Mouse (Mus musculus): ENCODE measurements at regions not wholly inside any gene's neighbourhood (a gene's known extent, or its start where the extent isn't known, plus 50 kb on each side); places are given as distances from the start of the nearest gene placed in this dataset.
A peak's percentile ranks its signal among the peaks of the same experiment; 100 is the strongest.

DNA sequence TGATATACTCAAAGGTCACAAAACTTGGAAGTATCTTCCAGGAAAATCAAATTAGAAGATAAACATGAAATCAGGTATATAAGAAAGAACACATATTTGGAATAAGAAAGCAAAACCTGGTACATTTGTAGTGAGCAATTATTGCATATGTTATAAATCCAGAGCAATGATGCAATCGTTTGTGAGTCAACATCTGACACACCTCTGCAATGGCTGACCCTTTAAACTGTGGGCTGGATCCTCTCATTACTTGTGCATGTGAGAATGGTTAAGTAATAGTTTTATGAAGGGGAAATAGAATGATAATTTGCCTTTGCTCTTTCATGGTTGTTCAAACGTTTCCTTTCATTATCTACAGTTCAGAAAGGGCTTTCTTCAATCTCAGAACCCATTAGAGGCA lies 165.0 kb upstream of the Klf7 start:
- H3K4me1 ChIP-seq, result no peaks in the 10 kb centered on the region
- no peaks in the 10 kb centered on the region for H3K27me3 ChIP-seq
- no peak for ATAC-seq (ENCODE audit: insufficient number of reproducible peaks, insufficient read depth, low FRiP score, low TSS enrichment, low read depth)
- H3K4me3 ChIP-seq, result no peak overlapping the region
- no peak overlapping the region for H3K9ac ChIP-seq
- H3K4me2 ChIP-seq, result no peak overlapping the region
- H3K27ac ChIP-seq, result no peak overlapping the region
- H3K9me3 ChIP-seq, result no peaks in the 10 kb centered on the region
- no peaks in the 10 kb centered on the region for H3K36me3 ChIP-seq
- WGBS, result 58% methylated on average over 2 of the region's 2 CpGs

DNA sequence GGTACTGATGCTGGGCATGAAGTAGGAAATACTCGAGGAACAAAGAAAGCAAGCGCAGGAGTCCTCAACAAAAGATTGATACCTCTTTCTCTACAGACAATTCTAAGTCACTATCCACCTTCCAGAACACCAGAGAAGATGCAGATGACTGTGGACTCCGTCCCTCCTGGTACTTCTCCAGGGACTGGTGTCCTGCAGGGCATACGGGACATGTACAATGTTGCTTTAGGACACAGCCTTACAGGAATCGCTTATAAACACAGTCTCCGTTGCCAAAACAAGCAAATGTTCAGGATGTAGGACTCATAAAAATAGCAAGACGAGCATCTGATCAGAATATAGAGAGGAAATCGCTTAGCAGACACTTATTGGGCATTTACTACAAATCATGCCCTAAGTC lies 162.6 kb upstream of the Klf7 start:
- 88% methylated on average over 8 of the region's 8 CpGs for WGBS
- ATAC-seq (ENCODE audit: insufficient number of reproducible peaks, insufficient read depth, low FRiP score, low TSS enrichment, low read depth), result no peak
- no peak overlapping the region for H3K27ac ChIP-seq

GRCm38 (mm10) chr1:64275865-64276264 lies 153.8 kb upstream of the Klf7 start:
- no peaks in the 10 kb centered on the region for H3K36me3 ChIP-seq
- no peaks in the 10 kb centered on the region for H3K27me3 ChIP-seq
- no peak overlapping the region for H3K4me2 ChIP-seq
- no peak overlapping the region for H3K9ac ChIP-seq
- 0 out of 2 replicates have a peak, but pooled peaks cover 3% of the 10 kb centered on the region for H3K4me1 ChIP-seq
- H3K4me3 ChIP-seq, result no peak overlapping the region
- ATAC-seq (ENCODE audit: insufficient number of reproducible peaks, insufficient read depth, low FRiP score, low TSS enrichment, low read depth), result no peak
- no peaks in the 10 kb centered on the region for H3K9me3 ChIP-seq
- no peak overlapping the region for H3K27ac ChIP-seq

More for the DNA sequence above, 162.6 kb upstream of the Klf7 start:
- Histone ChIP-seq H3K36me3 (no peaks in the 10 kb centered on the region), H3K4me1 (no peaks in the 10 kb centered on the region), H3K4me3 (no peak overlapping the region), H3K9ac (no peak overlapping the region), H3K27me3 (no peaks in the 10 kb centered on the region), H3K4me2 (no peak overlapping the region), H3K9me3 (no peaks in the 10 kb centered on the region)

- Histone ChIP-seq H3K4me1 (0 out of 2 replicates have a peak, but pooled peaks cover 3% of the 10 kb centered on the region), H3K4me2 (no peak overlapping the region), H3K36me3 (no peaks in the 10 kb centered on the region), H3K27me3 (no peaks in the 10 kb centered on the region), H3K9ac (no peak overlapping the region), H3K9me3 (no peaks in the 10 kb centered on the region), H3K27ac (no peak overlapping the region), H3K4me3 (no peak overlapping the region)
- no peak for ATAC-seq (ENCODE audit: insufficient number of reproducible peaks, insufficient read depth, low FRiP score, low TSS enrichment, low read depth)
- WGBS, result 83% methylated on average over 3 of the region's 3 CpGs
Observed at GRCm38 (mm10) chr1:64275086-64275802, 153.2 kb upstream of the Klf7 start.

GRCm38 (mm10) chr1:64257237-64257636 lies 135.2 kb upstream of the Klf7 start:
- Histone ChIP-seq H3K9ac (no peak overlapping the region), H3K4me1 (no peaks in the 10 kb centered on the region), H3K4me2 (no peak overlapping the region), H3K36me3 (no peaks in the 10 kb centered on the region), H3K27ac (no peak overlapping the region), H3K27me3 (no peaks in the 10 kb centered on the region), H3K4me3 (no peak overlapping the region), H3K9me3 (no peaks in the 10 kb centered on the region)
- ATAC-seq (ENCODE audit: insufficient number of reproducible peaks, insufficient read depth, low FRiP score, low TSS enrichment, low read depth), result no peak
- WGBS, result 11% methylated on average over 2 of the region's 2 CpGs

DNA sequence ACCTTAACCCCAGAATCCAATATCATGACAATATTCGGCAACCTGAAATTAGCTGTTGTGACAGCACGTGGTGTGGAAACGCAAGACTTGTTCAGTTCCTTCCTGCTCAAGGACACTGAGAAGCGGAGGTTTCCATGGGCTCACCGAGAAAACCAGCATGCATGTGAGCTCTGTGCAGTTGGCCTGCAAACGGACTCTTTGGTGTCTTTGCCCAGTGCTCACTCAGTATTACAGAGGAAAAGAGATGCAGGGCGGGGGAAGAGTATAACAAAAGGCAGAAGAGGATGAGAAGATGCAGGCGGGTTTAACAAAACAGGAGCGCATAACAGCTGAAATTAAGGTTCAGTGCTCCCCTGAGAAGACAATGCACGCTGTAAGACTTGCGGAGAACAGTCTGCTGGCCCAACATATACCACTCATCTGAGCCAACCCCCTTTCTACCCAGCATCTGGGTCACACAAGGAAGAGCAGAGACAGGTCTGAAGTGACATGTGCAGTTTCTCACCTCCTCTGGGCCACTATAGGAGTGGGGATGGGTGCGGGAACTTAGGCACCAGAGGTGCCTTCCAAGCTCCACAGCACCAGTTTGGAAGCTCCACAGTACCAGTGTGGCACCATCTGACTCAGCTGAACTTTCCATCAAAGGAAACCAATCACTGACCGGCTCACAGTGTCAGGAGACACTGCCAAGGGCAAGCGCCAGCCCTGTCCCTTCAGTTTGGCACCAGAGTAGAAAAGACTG lies 133.6 kb upstream of the Klf7 start:
- Histone ChIP-seq H3K9ac (no peak overlapping the region), H3K4me3 (no peak overlapping the region), H3K4me1 (no peaks in the 10 kb centered on the region), H3K27ac (no peak overlapping the region), H3K9me3 (no peaks in the 10 kb centered on the region), H3K36me3 (no peaks in the 10 kb centered on the region), H3K4me2 (no peak overlapping the region), H3K27me3 (no peaks in the 10 kb centered on the region)
- no peak for ATAC-seq (ENCODE audit: insufficient number of reproducible peaks, insufficient read depth, low FRiP score, low TSS enrichment, low read depth)
- WGBS, result 82% methylated on average over 14 of the region's 14 CpGs

DNA sequence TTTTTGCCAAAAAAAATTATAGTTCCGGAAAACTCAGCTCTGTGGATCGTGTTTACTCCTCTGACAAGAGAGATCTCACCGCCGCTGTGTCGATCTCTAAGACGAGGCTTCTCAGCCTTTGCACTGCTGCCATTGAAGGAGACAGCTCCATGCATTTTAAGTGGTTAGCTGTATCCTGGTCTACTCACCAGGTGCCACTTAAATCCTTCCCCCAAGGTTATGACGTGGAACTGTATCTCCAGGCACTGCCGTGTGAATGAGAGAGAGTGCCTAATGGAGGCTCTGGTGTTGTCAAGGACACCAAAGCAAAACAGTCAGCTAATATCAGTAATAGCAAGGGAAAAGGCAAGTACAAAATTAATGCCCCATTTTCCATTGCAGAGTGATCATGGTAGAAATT lies 132.6 kb upstream of the Klf7 start:
- H3K4me1 ChIP-seq, result no peaks in the 10 kb centered on the region
- H3K4me3 ChIP-seq, result no peak overlapping the region
- no peaks in the 10 kb centered on the region for H3K27me3 ChIP-seq
- no peak for ATAC-seq (ENCODE audit: insufficient number of reproducible peaks, insufficient read depth, low FRiP score, low TSS enrichment, low read depth)
- H3K9me3 ChIP-seq, result no peaks in the 10 kb centered on the region
- WGBS, result 86% methylated on average over 8 of the region's 8 CpGs
- no peak overlapping the region for H3K4me2 ChIP-seq
- H3K9ac ChIP-seq, result no peak overlapping the region
- H3K36me3 ChIP-seq, result no peaks in the 10 kb centered on the region
- H3K27ac ChIP-seq, result no peak overlapping the region

- H3K36me3 ChIP-seq, result no peaks in the 10 kb centered on the region
- no peak overlapping the region for H3K27ac ChIP-seq
- no peaks in the 10 kb centered on the region for H3K4me1 ChIP-seq
- H3K27me3 ChIP-seq, result no peaks in the 10 kb centered on the region
- WGBS, result 44% methylated on average over 8 of the region's 8 CpGs
- H3K4me2 ChIP-seq, result no peak overlapping the region
- no peak for ATAC-seq (ENCODE audit: insufficient number of reproducible peaks, insufficient read depth, low FRiP score, low TSS enrichment, low read depth)
- no peak overlapping the region for H3K9ac ChIP-seq
- H3K4me3 ChIP-seq, result no peak overlapping the region
- H3K9me3 ChIP-seq, result no peaks in the 10 kb centered on the region
Observed at GRCm38 (mm10) chr1:64253996-64254395, 131.9 kb upstream of the Klf7 start.

- WGBS, result 59% methylated on average over 2 of the region's 2 CpGs
- H3K27ac ChIP-seq, result no peak overlapping the region
- H3K4me1 ChIP-seq, result no peaks in the 10 kb centered on the region
- no peaks in the 10 kb centered on the region for H3K27me3 ChIP-seq
- no peak overlapping the region for H3K4me3 ChIP-seq
- no peak for ATAC-seq (ENCODE audit: insufficient number of reproducible peaks, insufficient read depth, low FRiP score, low TSS enrichment, low read depth)
- H3K36me3 ChIP-seq, result no peaks in the 10 kb centered on the region
- no peak overlapping the region for H3K9ac ChIP-seq
- no peaks in the 10 kb centered on the region for H3K9me3 ChIP-seq
- H3K4me2 ChIP-seq, result no peak overlapping the region
Observed at GRCm38 (mm10) chr1:64242401-64242800, 120.3 kb upstream of the Klf7 start.

GRCm38 (mm10) chr1:64229654-64230053 lies 107.6 kb upstream of the Klf7 start:
- WGBS, result 90% methylated on average over 1 of the region's 1 CpGs
- H3K27me3 ChIP-seq, result no peaks in the 10 kb centered on the region
- ATAC-seq (ENCODE audit: insufficient number of reproducible peaks, insufficient read depth, low FRiP score, low TSS enrichment, low read depth), result no peak

DNA sequence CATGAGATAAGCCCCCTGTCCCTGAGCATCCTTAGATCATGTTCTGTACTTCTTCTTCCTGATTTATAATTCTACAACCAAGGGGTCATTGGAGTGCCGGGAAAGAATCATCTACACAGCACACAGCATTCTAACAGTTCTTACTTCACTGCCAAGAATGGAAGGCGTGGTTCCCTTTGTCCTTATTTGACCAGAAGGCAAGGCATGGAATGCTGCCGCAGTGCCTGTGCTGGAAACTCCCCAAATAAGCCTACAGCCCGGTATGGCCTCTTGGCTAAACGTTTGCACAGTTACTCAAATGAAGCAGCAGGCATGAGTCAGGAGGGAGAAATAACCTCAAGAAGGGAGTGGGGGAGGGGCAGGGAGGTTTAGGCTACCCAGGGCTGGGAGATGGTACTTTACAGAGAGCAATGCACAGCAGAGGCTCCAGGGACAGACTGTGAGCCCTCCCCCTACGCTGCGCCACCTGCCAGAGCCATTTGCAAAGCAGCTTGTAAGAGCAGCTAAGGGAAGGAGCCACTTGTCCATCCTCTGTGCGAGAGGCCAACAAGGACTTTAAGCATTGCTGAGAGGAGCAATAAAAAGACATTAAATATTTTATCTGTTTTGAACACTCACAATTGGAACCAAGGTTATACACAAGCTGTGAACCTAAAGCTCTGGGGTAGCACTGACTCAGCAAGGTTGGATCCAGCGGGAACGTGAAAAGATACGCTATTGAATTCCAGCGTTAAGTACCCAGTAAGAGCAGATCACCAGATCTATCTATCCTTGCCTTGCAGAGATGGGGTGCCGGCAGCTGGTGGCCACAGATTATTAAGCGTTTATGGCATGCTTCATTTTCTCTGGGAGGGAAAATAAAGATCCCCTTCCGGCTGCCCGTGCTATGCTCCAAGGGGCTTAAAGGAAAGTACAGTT lies 104.2 kb upstream of the Klf7 start:
- no peak overlapping the region for H3K4me2 ChIP-seq
- WGBS, result 34% methylated on average over 16 of the region's 16 CpGs
- no peaks in the 10 kb centered on the region for H3K9me3 ChIP-seq
- H3K4me3 ChIP-seq, result no peak overlapping the region
- no peak overlapping the region for H3K27ac ChIP-seq
- no peaks in the 10 kb centered on the region for H3K36me3 ChIP-seq
- ATAC-seq (ENCODE audit: insufficient number of reproducible peaks, insufficient read depth, low FRiP score, low TSS enrichment, low read depth), result peak; percentile 46; the same call in 1 of the 2 replicates
- H3K27me3 ChIP-seq, result no peaks in the 10 kb centered on the region
- H3K4me1 ChIP-seq, result peaks cover 28% of the 10 kb centered on the region
- H3K9ac ChIP-seq, result no peak overlapping the region

More at GRCm38 (mm10) chr1:64229654-64230053, 107.6 kb upstream of the Klf7 start:
- Histone ChIP-seq H3K9ac (no peak overlapping the region), H3K9me3 (no peaks in the 10 kb centered on the region), H3K4me1 (peaks cover 10% of the 10 kb centered on the region), H3K4me3 (no peak overlapping the region), H3K36me3 (no peaks in the 10 kb centered on the region), H3K4me2 (no peak overlapping the region), H3K27ac (no peak overlapping the region)

Measured in embryonic facial prominence, embryonic 13.5 days (tissue).